Mouse (Mus musculus) forebrain, embryonic 14.5 days (tissue): ENCODE measurements around the gene Rptor. TPM values are rescaled to one million over a fixed set of nuclear protein-coding genes. Genes with fewer than 3 reads are reported as not detected.

Experiments used
- ATAC-seq: fragments of 200-750 bp; cut with Nextera tagmentation; 2 replicates; pipeline ENCODE4 v1.8.0; 2017; ENCODE audit warnings: mild to moderate bottlenecking, moderate library complexity
- DNase-seq: peaks from one replicate; pipeline ENCODE4 v3.0.0-alpha.2; 2015; ENCODE audit warnings: low spot score
- H3K27ac ChIP-seq: fragments of 300-500 bp; sonication (generic); 2 replicates; pipeline ENCODE4 v1.5.1; 2014; ENCODE audit warnings: low read depth, mild to moderate bottlenecking, control low read depth, low read length, moderate library complexity
- H3K27me3 ChIP-seq: fragments of 300-500 bp; sonication (generic); replicated peaks from 2 replicates; pipeline ENCODE4 v1.6.1; 2014; ENCODE audit warnings: low read length, control low read depth, mixed read lengths; ENCODE audit not compliant: control insufficient read depth, insufficient read depth
- H3K36me3 ChIP-seq: fragments of 300-500 bp; sonication (generic); 2 replicates; pipeline ENCODE4 v1.6.1; 2014; ENCODE audit warnings: low read length, control low read depth; ENCODE audit not compliant: control insufficient read depth, insufficient read depth
- H3K4me1 ChIP-seq: fragments of 300-500 bp; sonication (generic); 2 replicates; pipeline ENCODE4 v1.6.1; 2014; ENCODE audit warnings: antibody characterized with exemption, low read length, control low read depth; ENCODE audit not compliant: control insufficient read depth, insufficient read depth
- H3K4me2 ChIP-seq: fragments of 300-500 bp; sonication (generic); 2 replicates; pipeline ENCODE4 v1.6.1; 2014; ENCODE audit warnings: mild to moderate bottlenecking, control low read depth, low read length
- H3K4me3 ChIP-seq: fragments of 300-500 bp; sonication (generic); 2 replicates; pipeline ENCODE4 v1.5.1; 2014; ENCODE audit warnings: low read depth, low read length, control low read depth
- H3K9ac ChIP-seq: fragments of 300-500 bp; sonication (generic); 2 replicates; pipeline ENCODE4 v1.6.1; 2014; ENCODE audit warnings: mild to moderate bottlenecking, low read length, control low read depth, moderate library complexity
- H3K9me3 ChIP-seq: fragments of 300-500 bp; sonication (generic); replicated peaks from 2 replicates; pipeline ENCODE4 v1.6.1; 2016; ENCODE audit warnings: low read length, control low read depth, mixed read lengths; ENCODE audit not compliant: control insufficient read depth
- WGBS: fragments of 180-500 bp; shearing (Covaris S2); extraction: QIAGEN DNeasy Blood & Tissue Kit; methylation state at CpG from one replicate; pipeline ENCODE4 v1.1.7; 2014; 5-methylcytosine and 5-hydroxymethylcytosine counted together
- polyA plus RNA-seq: library from polyadenylated mRNA; unstranded; fragments of >200 nt; fragmentation: Nextera tagmentation; extraction: Ambion mirVana; gene quantifications from 2 replicates; pipeline ENCODE4 v1.2.1, GENCODE M21; 2014

Gene Rptor
- polyA plus RNA-seq, 1 experiment from 2014 or later, result 7.0 TPM

DNA sequence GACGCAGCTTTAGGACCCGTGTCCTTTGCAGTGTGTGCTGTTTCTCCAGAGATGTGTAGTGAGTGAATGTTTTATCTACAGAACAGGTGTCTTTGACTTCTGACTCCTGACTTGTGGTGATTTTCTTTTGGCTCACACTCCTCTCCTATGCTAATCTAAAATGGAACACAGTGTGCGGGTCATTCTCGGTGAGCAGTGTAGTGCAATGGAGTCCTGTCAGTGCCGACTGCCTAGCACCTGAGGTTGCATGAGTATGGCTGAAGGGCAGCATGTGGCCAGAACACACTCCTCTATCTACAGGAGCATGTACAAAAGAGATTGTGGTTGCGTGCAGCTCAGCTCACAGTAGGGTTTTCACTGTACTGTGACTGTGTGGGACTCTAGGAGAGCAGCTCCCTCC lies 163.3 kb downstream of the Rptor start:
- no peak for DNase-seq
- no peak overlapping the region for H3K27ac ChIP-seq

DNA sequence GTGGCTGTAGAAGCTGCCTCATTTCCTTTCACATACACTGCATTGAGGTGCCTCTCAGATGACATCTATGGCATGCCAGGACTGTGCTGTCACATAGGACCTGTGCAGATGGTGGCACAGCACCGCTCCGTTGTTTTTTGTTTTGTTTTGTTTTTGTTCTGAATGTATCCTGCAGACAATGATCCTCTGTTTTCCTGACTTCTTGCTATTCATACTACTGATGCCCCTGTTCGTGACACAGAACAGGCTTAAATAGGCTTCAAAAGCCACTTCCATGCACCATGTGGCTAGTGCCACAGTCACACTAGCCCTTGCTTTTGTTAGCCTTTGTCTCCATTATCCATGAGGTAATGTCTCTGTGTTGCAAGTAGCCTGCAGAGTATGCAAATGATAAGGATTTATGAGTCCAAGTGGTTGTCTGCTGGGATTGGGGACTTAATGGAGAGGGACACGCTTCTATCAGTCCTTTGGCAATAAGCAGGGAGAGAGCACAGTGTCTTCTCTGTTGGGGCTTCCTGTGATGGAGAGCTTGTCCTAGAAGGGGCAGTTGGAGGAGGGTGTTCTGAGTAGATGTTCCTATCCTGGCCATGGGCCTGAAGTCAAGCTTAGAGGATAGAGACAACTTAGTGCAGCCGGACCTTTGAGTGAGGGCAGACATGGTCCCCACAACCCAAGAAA lies 164.2 kb downstream of the Rptor start:
- Histone ChIP-seq H3K4me3 (no peak overlapping the region), H3K27ac (no peak overlapping the region), H3K4me2 (no peak overlapping the region), H3K36me3 (no peaks in the 10 kb centered on the region), H3K9me3 (no peaks in the 10 kb centered on the region), H3K27me3 (no peaks in the 10 kb centered on the region), H3K4me1 (no peaks in the 10 kb centered on the region; the same call in none of the 2 replicates), H3K9ac (no peak overlapping the region)
- 46% methylated on average over 5 of the region's 5 CpGs for WGBS
- DNase-seq (peak; percentile 29), ATAC-seq (no peak)

More for the DNA sequence above, 163.3 kb downstream of the Rptor start:
- Histone ChIP-seq H3K27me3 (no peaks in the 10 kb centered on the region), H3K4me2 (no peak overlapping the region), H3K4me1 (no peaks in the 10 kb centered on the region; the same call in none of the 2 replicates), H3K36me3 (no peaks in the 10 kb centered on the region), H3K4me3 (no peak overlapping the region), H3K9me3 (no peaks in the 10 kb centered on the region), H3K9ac (no peak overlapping the region)
- no peak for ATAC-seq
- 88% methylated on average over 6 of the region's 6 CpGs for WGBS

GRCm38 (mm10) chr11:119767525-119767924 lies 164.8 kb downstream of the Rptor start:
- Histone ChIP-seq H3K9me3 (no peaks in the 10 kb centered on the region), H3K9ac (no peak overlapping the region), H3K27ac (no peak overlapping the region), H3K27me3 (no peaks in the 10 kb centered on the region), H3K36me3 (no peaks in the 10 kb centered on the region), H3K4me2 (no peak overlapping the region), H3K4me3 (no peak overlapping the region), H3K4me1 (no peaks in the 10 kb centered on the region; the same call in none of the 2 replicates)
- ATAC-seq (no peak), DNase-seq (peak; percentile 20)
- WGBS, result 67% methylated on average over 6 of the region's 6 CpGs

DNA sequence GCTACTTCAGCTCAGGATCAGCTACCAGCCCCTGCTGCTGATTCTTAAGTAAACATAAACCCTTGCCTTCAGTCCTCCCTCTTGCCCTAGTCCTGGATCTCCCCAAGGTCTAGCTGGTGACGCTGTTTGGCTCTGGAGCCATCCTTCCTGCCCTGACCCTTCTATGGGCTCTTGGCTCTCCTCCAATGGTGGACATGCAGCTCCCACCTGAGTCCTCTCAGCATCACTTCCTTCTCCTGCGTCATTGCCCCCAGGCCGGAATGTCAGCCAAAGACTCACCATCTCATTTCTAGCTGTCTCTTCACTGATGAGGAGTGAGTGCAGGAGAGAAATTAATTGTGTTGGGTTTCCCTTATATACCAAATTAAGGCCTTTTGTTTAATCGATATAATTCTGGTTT lies 165.8 kb downstream of the Rptor start:
- WGBS, result 96% methylated on average over 4 of the region's 4 CpGs
- Histone ChIP-seq H3K9ac (no peak overlapping the region), H3K4me3 (no peak overlapping the region), H3K27ac (no peak overlapping the region), H3K4me2 (no peak overlapping the region), H3K4me1 (no peaks in the 10 kb centered on the region; the same call in none of the 2 replicates), H3K9me3 (no peaks in the 10 kb centered on the region), H3K36me3 (no peaks in the 10 kb centered on the region), H3K27me3 (no peaks in the 10 kb centered on the region)
- DNase-seq (no peak), ATAC-seq (no peak)

GRCm38 (mm10) chr11:119769666-119770065 lies 167.0 kb downstream of the Rptor start:
- Histone ChIP-seq H3K9me3 (no peaks in the 10 kb centered on the region), H3K27ac (no peak overlapping the region), H3K36me3 (no peaks in the 10 kb centered on the region), H3K27me3 (no peaks in the 10 kb centered on the region), H3K4me2 (no peak overlapping the region), H3K9ac (no peak overlapping the region), H3K4me1 (no peaks in the 10 kb centered on the region; the same call in none of the 2 replicates), H3K4me3 (no peak overlapping the region)
- DNase-seq (no peak), ATAC-seq (no peak)
- 57% methylated on average over 4 of the region's 4 CpGs for WGBS

- no peak overlapping the region for H3K9ac ChIP-seq
- no peak for ATAC-seq
- no peak for DNase-seq
Measured at GRCm38 (mm10) chr11:119770985-119771384, 168.3 kb downstream of the Rptor start.

DNA sequence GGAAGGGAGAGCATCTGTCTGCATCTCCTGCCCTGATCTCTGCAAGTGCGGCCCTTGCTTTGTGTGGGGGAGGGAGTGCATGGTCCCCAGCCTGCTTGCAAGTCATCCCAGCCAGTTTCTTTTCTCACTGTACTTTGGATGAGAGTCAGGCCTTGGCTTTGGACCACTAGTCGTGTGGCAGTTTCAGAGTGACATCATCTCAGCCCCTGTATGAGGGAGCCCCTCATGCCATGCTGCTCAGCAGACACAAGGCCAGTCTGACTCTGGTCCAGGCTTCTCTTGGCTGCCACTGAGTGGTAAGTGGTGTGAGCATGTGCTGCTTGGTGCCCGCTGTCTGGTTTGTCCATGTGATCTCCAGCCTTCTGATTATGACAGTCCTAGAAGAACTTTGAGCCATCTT lies 170.2 kb downstream of the Rptor start:
- Histone ChIP-seq H3K4me3 (no peak overlapping the region), H3K4me2 (no peak overlapping the region), H3K4me1 (no peaks in the 10 kb centered on the region), H3K9me3 (peaks cover 9% of the 10 kb centered on the region; the same call in 1 of the 2 replicates), H3K27ac (no peak overlapping the region; the same call in 1 of the 2 replicates), H3K36me3 (no peaks in the 10 kb centered on the region), H3K9ac (no peak overlapping the region), H3K27me3 (no peaks in the 10 kb centered on the region)
- 80% methylated on average over 3 of the region's 3 CpGs for WGBS
- ATAC-seq, result peak; percentile 40; the same call in 1 of the 2 replicates
- peak; percentile 68 for DNase-seq

More at GRCm38 (mm10) chr11:119770985-119771384, 168.3 kb downstream of the Rptor start:
- Histone ChIP-seq H3K27ac (no peak overlapping the region), H3K4me1 (no peaks in the 10 kb centered on the region; the same call in none of the 2 replicates), H3K4me3 (no peak overlapping the region), H3K36me3 (no peaks in the 10 kb centered on the region), H3K27me3 (no peaks in the 10 kb centered on the region), H3K4me2 (no peak overlapping the region), H3K9me3 (peaks cover 7% of the 10 kb centered on the region; the same call in 1 of the 2 replicates)
- 92% methylated on average over 4 of the region's 4 CpGs for WGBS

GRCm38 (mm10) chr11:119775076-119775760 lies 172.5 kb downstream of the Rptor start:
- no peak overlapping the region for H3K27ac ChIP-seq
- H3K4me1 ChIP-seq, result no peaks in the 10 kb centered on the region
- DNase-seq (no peak), ATAC-seq (no peak)
- H3K4me2 ChIP-seq, result no peak overlapping the region
- peaks cover 9% of the 10 kb centered on the region; the same call in 1 of the 2 replicates for H3K9me3 ChIP-seq
- H3K36me3 ChIP-seq, result no peaks in the 10 kb centered on the region
- 83% methylated on average over 5 of the region's 5 CpGs for WGBS
- H3K27me3 ChIP-seq, result no peaks in the 10 kb centered on the region
- H3K9ac ChIP-seq, result no peak overlapping the region
- H3K4me3 ChIP-seq, result no peak overlapping the region

GRCm38 (mm10) chr11:119777236-119777635 lies 174.5 kb downstream of the Rptor start:
- 75% methylated on average over 3 of the region's 3 CpGs for WGBS
- no peak for ATAC-seq
- no peak overlapping the region for H3K27ac ChIP-seq

More at GRCm38 (mm10) chr11:119777236-119777635, 174.5 kb downstream of the Rptor start:
- Histone ChIP-seq H3K9ac (no peak overlapping the region), H3K4me3 (no peak overlapping the region), H3K27me3 (no peaks in the 10 kb centered on the region), H3K36me3 (no peaks in the 10 kb centered on the region), H3K9me3 (peaks cover 9% of the 10 kb centered on the region; the same call in 1 of the 2 replicates), H3K4me2 (no peak overlapping the region), H3K4me1 (no peaks in the 10 kb centered on the region)
- DNase-seq, result no peak
